Comparison of ENCODE assay signal across 8 mouse cellular contexts in genomic region chr10:79637128-79638110, GRCm38 (mm10). TPM values are rescaled to one million over a fixed set of nuclear protein-coding genes. Genes with fewer than 3 reads are reported as not detected.
DNase-seq lines count a peak whose midpoint lies in the region; ATAC-seq lines count a peak whose summit lies in the region.

Gene Shc2, minus strand, starts transcription at chr10:79637918.

- H3K9me3 ChIP-seq in embryonic facial prominence, embryonic 13.5 days: no peaks in the 10 kb centered on the region
- H3K9me3 ChIP-seq in heart, embryonic 14.5 days (ENCODE audit: control insufficient read depth, low read length): 0 out of 2 replicates have a peak, but pooled peaks cover 3% of the 10 kb centered on the region
- H3K9me3 ChIP-seq in midbrain, embryonic 11.5 days (ENCODE audit: control insufficient read depth, low read length): no peaks in the 10 kb centered on the region

- peak within 1 kb of the TSS; percentile 85 for H3K9ac ChIP-seq in embryonic facial prominence, embryonic 13.5 days
- peak within 1 kb of the TSS; percentile 60 for H3K9ac ChIP-seq in heart, embryonic 14.5 days (ENCODE audit: low read length)
- peak within 1 kb of the TSS; percentile 89 for H3K9ac ChIP-seq in midbrain, embryonic 11.5 days (ENCODE audit: low read length)

- H3K4me3 ChIP-seq in embryonic facial prominence, embryonic 13.5 days: peak within 1 kb of the TSS; percentile 85
- H3K4me3 ChIP-seq in heart, embryonic 14.5 days (ENCODE audit: control insufficient read depth in 1 of 2, insufficient read depth in 1 of 2, low read depth in 1 of 2, low read length in 2 of 2): peak within 1 kb of the TSS; percentile 66 to 74
- peak within 1 kb of the TSS; percentile 74 for H3K4me3 ChIP-seq in midbrain, embryonic 11.5 days (ENCODE audit: low read depth, low read length)

- WGBS in embryonic facial prominence, embryonic 13.5 days: under 1% methylated on average over 111 of the region's 116 CpGs
- WGBS in heart, embryonic 14.5 days: under 1% methylated on average over 114 of the region's 116 CpGs
- under 1% methylated on average over 89 of the region's 116 CpGs for WGBS in midbrain, embryonic 11.5 days

- ATAC-seq in embryonic facial prominence, embryonic 13.5 days (ENCODE audit: insufficient number of reproducible peaks, insufficient read depth, low FRiP score, low TSS enrichment, low read depth): peak; percentile 82
- peak; percentile 23; the same call in 1 of the 2 replicates for ATAC-seq in heart, embryonic 14.5 days (ENCODE audit: insufficient number of reproducible peaks, insufficient read depth, low FRiP score, low read depth)
- ATAC-seq in midbrain, embryonic 11.5 days (ENCODE audit: low FRiP score): peak; percentile 91

- H3K27me3 ChIP-seq in embryonic facial prominence, embryonic 13.5 days: peaks cover 18% of the 10 kb centered on the region
- peaks cover 44% of the 10 kb centered on the region for H3K27me3 ChIP-seq in heart, embryonic 14.5 days (ENCODE audit: control insufficient read depth, insufficient read depth, low read length)
- H3K27me3 ChIP-seq in midbrain, embryonic 11.5 days (ENCODE audit: control insufficient read depth, insufficient read depth, low read length): peaks cover 15% of the 10 kb centered on the region

- H3K27ac ChIP-seq in embryonic facial prominence, embryonic 13.5 days: peak within 1 kb of the TSS; percentile 75
- H3K27ac ChIP-seq in heart, embryonic 14.5 days (replicated peaks in 1 of 2; ENCODE audit: control insufficient read depth in 1 of 2, insufficient read depth in 1 of 2, low read depth in 2 of 2, low read length in 2 of 2): no peak within 1 kb of the TSS
- H3K27ac ChIP-seq in midbrain, embryonic 11.5 days (ENCODE audit: low read depth, low read length): peak within 1 kb of the TSS; percentile 76

- DNase-seq in urinary bladder, postnatal 14 days (ENCODE audit: low spot score): peak; percentile 41
- DNase-seq in urinary bladder, adult 2 months (ENCODE audit: low spot score): no peak
- peak; percentile 82 to 84 for DNase-seq in layer of hippocampus, postnatal 36 days
- peak; percentile 96 for DNase-seq in midbrain, embryonic 11.5 days (ENCODE audit: low spot score, missing footprints)
- DNase-seq in telencephalon, adult 2 months (ENCODE audit: low read depth, low spot score): peak; percentile 74
- no peak for DNase-seq in adipocyte (ENCODE audit: low spot score)

- H3K4me2 ChIP-seq in embryonic facial prominence, embryonic 13.5 days: peak within 1 kb of the TSS; percentile 87
- H3K4me2 ChIP-seq in heart, embryonic 14.5 days (ENCODE audit: low read length): peak within 1 kb of the TSS; percentile 85
- peak within 1 kb of the TSS; percentile 86 for H3K4me2 ChIP-seq in midbrain, embryonic 11.5 days

- no peaks in the 10 kb centered on the region for H3K36me3 ChIP-seq in embryonic facial prominence, embryonic 13.5 days
- H3K36me3 ChIP-seq in heart, embryonic 14.5 days (ENCODE audit: control insufficient read depth, insufficient read depth, low read length): no peaks in the 10 kb centered on the region
- H3K36me3 ChIP-seq in midbrain, embryonic 11.5 days (ENCODE audit: control insufficient read depth, insufficient read depth, low read length): no peaks in the 10 kb centered on the region

- H3K4me1 ChIP-seq in embryonic facial prominence, embryonic 13.5 days: peaks cover 24% of the 10 kb centered on the region
- peaks cover 0 to 10% of the 10 kb centered on the region in 2 experiments; a peak in 1 of 4 replicates for H3K4me1 ChIP-seq in heart, embryonic 14.5 days (ENCODE audit: control insufficient read depth in 2 of 2, insufficient read depth in 2 of 2, low read length in 2 of 2)
- peaks cover 8% of the 10 kb centered on the region; the same call in 1 of the 2 replicates for H3K4me1 ChIP-seq in midbrain, embryonic 11.5 days (ENCODE audit: control insufficient read depth, insufficient read depth, low read length)

RNA-seq across cellular contexts. Expression of gene Shc2, which starts in this region (rescaled TPM):
- 7.4 and 7.6 TPM in 2 replicates for polyA plus RNA-seq in urinary bladder, adult 2 months (2012; rRNA removed)
- 11.7 and 13.7 TPM in 2 replicates for polyA plus RNA-seq in embryonic facial prominence, embryonic 13.5 days (2015; fragmentation: Nextera tagmentation; extraction: Ambion mirVana)
- 1.5 and 1.6 TPM in 2 replicates for polyA plus RNA-seq in heart, embryonic 14.5 days (2014; fragmentation: Nextera tagmentation; extraction: Ambion mirVana)
- 10 to 100 TPM; 44.0 to 44.8 TPM for total RNA-seq in layer of hippocampus, postnatal 36 days (2021)
- 11.4 and 13.0 TPM in 2 replicates for polyA plus RNA-seq in midbrain, embryonic 11.5 days (2014; fragmentation: Nextera tagmentation; extraction: Ambion mirVana)

Comparison
In these comparisons a context has a peak if more than half of its experiments do, and no peak if none do; other contexts are left out.
1. DNase-seq: peak in urinary bladder, postnatal 14 days (single experiment), layer of hippocampus, postnatal 36 days (2 of 2), midbrain, embryonic 11.5 days (single experiment) and telencephalon, adult 2 months (single experiment); none in urinary bladder, adult 2 months (single experiment) and adipocyte (single experiment).
2. ATAC-seq: peak in every context shown above with its lines; median percentile 91 in midbrain, embryonic 11.5 days; 82 in embryonic facial prominence, embryonic 13.5 days; 23 in heart, embryonic 14.5 days.
3. H3K27ac ChIP-seq: peak in embryonic facial prominence, embryonic 13.5 days (single experiment) and midbrain, embryonic 11.5 days (single experiment); none in heart, embryonic 14.5 days (0 of 2).
4. Peak in every context shown above with its lines, with median percentiles within 50 percentile points of each other: H3K4me2 ChIP-seq, H3K4me3 ChIP-seq and H3K9ac ChIP-seq.